Mouse (Mus musculus) liver, embryonic 16.5 days (tissue): ENCODE measurements around the gene RPS10-NUDT3. TPM values are rescaled to one million over a fixed set of nuclear protein-coding genes. Genes with fewer than 3 reads are reported as not detected.

Experiments used
- ATAC-seq: fragments of 200-750 bp; cut with Nextera tagmentation; 2 replicates; pipeline ENCODE4 v1.8.0; 2017; ENCODE audit warnings: low read depth, mild to moderate bottlenecking, moderate number of reproducible peaks, moderate library complexity
- H3K27ac ChIP-seq: fragments of 300-500 bp; sonication (generic); 2 replicates; pipeline ENCODE4 v1.5.1; 2014; ENCODE audit warnings: mild to moderate bottlenecking, low read length
- H3K27me3 ChIP-seq: fragments of 300-500 bp; sonication (generic); 2 replicates; pipeline ENCODE4 v1.6.1; 2014; ENCODE audit warnings: low read depth, low read length, mixed read lengths; ENCODE audit not compliant: control insufficient read depth, insufficient read depth
- H3K36me3 ChIP-seq: fragments of 300-500 bp; sonication (generic); 2 replicates; pipeline ENCODE4 v1.6.1; 2014; ENCODE audit warnings: mild to moderate bottlenecking; ENCODE audit not compliant: control insufficient read depth, insufficient read depth
- H3K4me1 ChIP-seq: fragments of 300-500 bp; sonication (generic); 2 replicates; pipeline ENCODE4 v1.6.1; 2014; ENCODE audit warnings: low read depth, low read length, mixed read lengths; ENCODE audit not compliant: control insufficient read depth
- H3K4me2 ChIP-seq: fragments of 300-500 bp; sonication (generic); 2 replicates; pipeline ENCODE4 v1.6.1; 2014; ENCODE audit warnings: low read depth, low read length, mixed read lengths
- H3K4me3 ChIP-seq: fragments of 300-500 bp; sonication (generic); 2 replicates; pipeline ENCODE4 v1.5.1; 2014; ENCODE audit warnings: low read depth, mild to moderate bottlenecking, low read length
- H3K9ac ChIP-seq: fragments of 300-500 bp; sonication (generic); 2 replicates; pipeline ENCODE4 v1.6.1; 2014; ENCODE audit warnings: low read depth, low read length
- H3K9me3 ChIP-seq: fragments of 300-500 bp; sonication (generic); replicated peaks from 2 replicates; pipeline ENCODE4 v1.6.1; 2016; ENCODE audit warnings: low read length; ENCODE audit not compliant: control insufficient read depth
- WGBS: fragments of 180-500 bp; shearing (Covaris S2); extraction: QIAGEN DNeasy Blood & Tissue Kit; methylation state at CpG from one replicate; pipeline ENCODE4 v1.1.7; 2014; ENCODE audit not compliant: insufficient replicate concordance; 5-methylcytosine and 5-hydroxymethylcytosine counted together
- polyA plus RNA-seq: library from polyadenylated mRNA; unstranded; fragments of >200 nt; fragmentation: Nextera tagmentation; extraction: Ambion mirVana; gene quantifications from 2 replicates; pipeline ENCODE4 v1.2.1, GENCODE M21; 2015

The RPS10-NUDT3 gene
- polyA plus RNA-seq, 1 experiment from 2014 or later, result not detected

DNA sequence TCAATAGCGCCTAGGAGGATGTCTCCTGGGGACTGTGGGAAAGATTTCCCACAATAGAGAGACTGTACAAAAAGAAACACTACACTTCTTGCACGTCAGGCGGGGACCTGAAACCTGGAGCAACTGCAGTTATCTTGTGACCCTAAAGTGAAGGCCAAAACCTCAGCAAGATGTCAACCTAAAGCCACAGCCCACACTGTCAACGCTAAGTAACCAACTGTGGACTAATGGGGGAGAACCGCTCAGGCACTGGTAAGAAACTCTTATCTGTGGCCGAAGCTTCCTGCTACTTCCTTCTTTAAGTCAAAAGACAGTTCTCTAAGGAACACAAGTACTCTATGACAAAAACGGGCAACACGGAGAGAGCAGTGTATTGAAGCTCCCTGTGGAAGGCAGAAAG is 46.8 kb downstream of the RPS10-NUDT3 start:
- H3K36me3 ChIP-seq, result peaks cover 7% of the 10 kb centered on the region; the same call in 1 of the 2 replicates
- H3K4me2 ChIP-seq, result no peak overlapping the region
- 14% methylated on average over 8 of the region's 8 CpGs for WGBS
- no peaks in the 10 kb centered on the region for H3K27me3 ChIP-seq
- H3K9ac ChIP-seq, result no peak overlapping the region
- no peak for ATAC-seq
- no peak overlapping the region for H3K27ac ChIP-seq
- no peaks in the 10 kb centered on the region for H3K9me3 ChIP-seq
- H3K4me3 ChIP-seq, result no peak overlapping the region
- peaks cover 26% of the 10 kb centered on the region for H3K4me1 ChIP-seq

DNA sequence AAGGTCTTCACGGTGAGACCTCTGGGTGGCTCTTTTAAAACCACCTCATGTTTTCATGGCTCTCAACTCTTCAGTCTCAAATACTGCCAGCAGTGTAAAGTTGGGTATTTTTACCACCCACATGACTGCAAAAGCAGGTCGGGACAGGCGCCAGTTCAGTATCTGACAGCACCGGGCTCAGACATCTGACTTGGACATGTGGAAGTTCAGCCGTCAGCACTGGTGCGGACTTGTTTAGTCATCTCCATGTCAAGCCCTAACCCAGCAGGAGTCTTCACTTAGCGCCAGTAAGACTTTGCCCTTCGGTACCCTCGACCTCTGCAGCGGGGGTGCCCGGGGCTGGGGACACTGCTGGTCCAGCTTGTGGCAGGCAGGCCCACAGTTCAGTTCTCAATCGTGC is 47.8 kb downstream of the RPS10-NUDT3 start:
- no peaks in the 10 kb centered on the region for H3K27me3 ChIP-seq
- H3K27ac ChIP-seq, result no peak overlapping the region
- WGBS, result 58% methylated on average over 12 of the region's 12 CpGs
- H3K9ac ChIP-seq, result no peak overlapping the region
- no peak for ATAC-seq
- H3K36me3 ChIP-seq, result peaks cover 4% of the 10 kb centered on the region; the same call in 1 of the 2 replicates
- no peak overlapping the region for H3K4me3 ChIP-seq
- H3K9me3 ChIP-seq, result no peaks in the 10 kb centered on the region
- H3K4me2 ChIP-seq, result no peak overlapping the region
- peaks cover 27% of the 10 kb centered on the region for H3K4me1 ChIP-seq

DNA sequence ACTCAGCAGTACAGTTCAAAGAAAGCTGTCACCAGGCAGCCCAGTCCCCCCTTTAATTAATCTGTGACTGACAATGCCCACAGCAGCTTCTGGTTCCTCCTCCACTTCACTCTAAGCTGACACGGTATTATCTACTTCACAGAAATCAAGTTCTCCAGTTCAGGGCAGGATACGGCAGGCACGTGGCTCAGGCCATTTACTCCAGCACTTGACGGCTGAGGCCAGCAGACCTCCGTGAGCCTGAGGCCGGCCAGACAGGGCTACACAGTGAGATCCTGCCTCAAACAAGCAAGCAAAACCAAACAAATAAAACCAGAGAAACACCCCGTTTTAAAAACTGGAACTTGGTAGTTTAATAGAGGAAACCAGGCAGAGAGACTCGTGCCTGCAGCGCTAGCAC is 48.4 kb downstream of the RPS10-NUDT3 start:
- H3K27ac ChIP-seq, result no peak overlapping the region
- no peak overlapping the region for H3K4me2 ChIP-seq
- 36% methylated on average over 9 of the region's 9 CpGs for WGBS

DNA sequence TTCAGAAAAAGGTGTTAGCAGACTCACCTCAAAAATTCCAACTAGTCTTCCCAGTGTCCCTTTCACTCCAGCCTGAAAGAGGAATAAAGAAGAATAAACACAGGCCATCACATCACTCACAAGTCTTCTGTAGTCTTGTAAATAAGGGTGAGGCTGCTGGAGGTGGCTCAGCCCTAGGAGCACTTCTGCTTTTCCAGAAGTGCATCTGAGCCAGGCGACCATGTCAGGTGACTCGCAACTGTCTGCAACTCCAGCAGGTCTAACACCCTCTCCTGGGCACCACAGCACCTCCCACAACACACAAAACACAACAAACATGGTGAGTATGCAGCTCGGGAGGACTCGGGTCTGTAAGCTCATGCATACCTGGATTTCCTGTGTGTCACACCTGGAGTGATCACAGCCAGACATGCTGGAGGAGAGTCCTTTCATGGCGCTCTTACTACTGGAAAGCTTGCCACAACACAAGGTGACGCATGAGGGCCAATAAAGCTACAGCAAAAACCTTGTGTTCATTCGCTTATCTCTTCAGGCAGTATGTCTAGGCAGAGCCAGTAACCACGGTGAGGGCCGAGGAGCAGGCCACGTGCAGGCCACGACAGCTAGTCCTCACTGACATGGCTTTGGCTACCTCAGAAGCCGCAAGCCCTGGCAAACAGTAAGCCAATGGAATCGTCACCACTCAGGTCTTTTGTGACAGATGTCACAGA is 51.7 kb downstream of the RPS10-NUDT3 start:
- Histone ChIP-seq H3K4me2 (no peak overlapping the region), H3K27me3 (no peaks in the 10 kb centered on the region), H3K9ac (no peak overlapping the region), H3K9me3 (no peaks in the 10 kb centered on the region), H3K4me3 (no peak overlapping the region), H3K4me1 (peaks cover 31% of the 10 kb centered on the region), H3K27ac (no peak overlapping the region), H3K36me3 (peaks cover 10% of the 10 kb centered on the region)
- ATAC-seq, result peak; percentile 63
- 38% methylated on average over 13 of the region's 13 CpGs for WGBS

More for the DNA sequence above, 48.4 kb downstream of the RPS10-NUDT3 start:
- peaks cover 4% of the 10 kb centered on the region; the same call in 1 of the 2 replicates for H3K36me3 ChIP-seq
- no peak overlapping the region for H3K9ac ChIP-seq
- no peaks in the 10 kb centered on the region for H3K27me3 ChIP-seq
- ATAC-seq, result no peak
- H3K4me1 ChIP-seq, result peaks cover 27% of the 10 kb centered on the region
- H3K4me3 ChIP-seq, result no peak overlapping the region
- no peaks in the 10 kb centered on the region for H3K9me3 ChIP-seq

DNA sequence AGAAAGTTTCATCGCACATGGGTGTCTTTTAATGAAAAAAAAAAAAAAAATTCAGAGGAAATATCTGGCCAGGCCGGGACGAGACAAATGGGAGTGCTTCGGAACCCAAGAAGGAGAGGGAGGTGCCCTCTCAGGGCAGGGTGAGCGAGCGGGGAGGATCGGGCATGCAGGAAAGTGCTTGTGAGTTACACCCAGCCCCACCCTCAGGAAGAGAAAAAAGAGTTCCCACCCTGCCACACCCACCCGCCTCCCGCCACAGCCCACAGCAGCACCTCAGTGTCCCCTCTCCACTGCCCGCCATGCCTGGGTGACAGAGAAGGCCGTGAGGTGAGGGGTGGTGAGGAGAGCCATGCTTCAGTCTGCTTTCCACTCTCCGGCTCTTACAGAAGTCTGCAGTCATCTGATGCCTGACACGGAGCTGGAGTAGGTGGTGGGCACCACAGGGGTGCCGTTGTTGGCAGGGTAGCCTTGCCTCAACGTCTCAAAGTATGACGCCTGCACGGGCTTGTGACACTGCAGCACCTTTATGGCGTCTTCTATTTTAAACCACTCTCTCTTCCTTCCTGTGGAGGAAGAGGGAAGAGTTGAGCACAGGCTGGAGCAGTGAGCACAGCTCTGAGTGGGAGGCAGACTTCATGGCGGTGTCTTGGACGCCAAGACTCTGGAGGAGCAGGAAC is 54.5 kb downstream of the RPS10-NUDT3 start:
- 43% methylated on average over 20 of the region's 20 CpGs for WGBS
- Histone ChIP-seq H3K4me3 (no peak overlapping the region), H3K27ac (no peak overlapping the region), H3K9me3 (no peaks in the 10 kb centered on the region), H3K27me3 (no peaks in the 10 kb centered on the region), H3K9ac (no peak overlapping the region), H3K4me1 (peaks cover 18% of the 10 kb centered on the region), H3K36me3 (peaks cover 8% of the 10 kb centered on the region), H3K4me2 (peak overlapping the region; percentile 6; the same call in 1 of the 2 replicates)
- no peak for ATAC-seq

DNA sequence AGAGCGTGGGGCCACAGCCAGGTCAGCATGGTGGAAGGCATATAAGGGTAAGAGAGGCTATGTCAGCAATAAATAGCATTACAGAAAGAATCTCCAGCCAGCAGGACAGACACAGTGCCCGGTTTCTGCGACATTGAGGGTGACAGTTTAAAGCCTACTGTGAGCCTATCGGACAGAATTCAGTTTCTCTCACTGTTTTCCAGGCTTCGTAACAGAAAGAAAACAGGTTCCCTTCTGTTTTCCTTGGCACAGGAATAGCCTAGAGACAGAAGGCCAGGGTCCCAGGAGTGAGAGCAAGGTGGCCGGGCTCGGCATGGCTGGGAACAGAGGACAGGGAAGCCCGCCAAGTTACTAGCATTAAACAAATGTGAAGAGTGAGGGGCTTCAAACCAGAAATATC is 55.2 kb downstream of the RPS10-NUDT3 start:
- H3K9ac ChIP-seq, result no peak overlapping the region

DNA sequence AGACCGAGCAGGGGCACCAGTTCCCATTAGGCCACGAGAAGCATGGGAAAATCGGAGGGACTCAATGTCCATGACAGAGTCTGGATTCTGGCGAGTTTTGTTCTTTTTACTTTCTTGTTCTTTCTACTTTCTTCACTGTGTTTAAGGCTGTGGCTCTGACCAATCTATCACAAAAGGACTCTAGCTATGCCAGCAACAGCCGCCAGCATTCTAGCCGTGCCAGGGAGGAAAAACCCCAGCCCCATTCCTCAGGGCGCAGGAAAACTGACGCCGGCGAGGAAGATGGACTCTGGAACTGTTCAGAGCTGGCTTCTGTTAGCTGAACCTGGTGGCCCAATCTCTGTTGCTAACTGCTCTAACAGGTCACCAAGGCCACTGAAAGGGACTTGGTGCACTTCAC is 56.5 kb downstream of the RPS10-NUDT3 start:
- no peak for ATAC-seq
- Histone ChIP-seq H3K36me3 (peaks cover 5% of the 10 kb centered on the region; the same call in 1 of the 2 replicates), H3K9ac (no peak overlapping the region), H3K4me3 (no peak overlapping the region), H3K9me3 (no peaks in the 10 kb centered on the region), H3K4me2 (no peak overlapping the region), H3K4me1 (peaks cover 24% of the 10 kb centered on the region), H3K27ac (no peak overlapping the region), H3K27me3 (no peaks in the 10 kb centered on the region)
- 83% methylated on average over 10 of the region's 10 CpGs for WGBS

More for the DNA sequence above, 55.2 kb downstream of the RPS10-NUDT3 start:
- no peak overlapping the region for H3K4me3 ChIP-seq
- peaks cover 22% of the 10 kb centered on the region for H3K4me1 ChIP-seq
- no peak for ATAC-seq
- H3K27me3 ChIP-seq, result no peaks in the 10 kb centered on the region
- H3K9me3 ChIP-seq, result no peaks in the 10 kb centered on the region
- peaks cover 5% of the 10 kb centered on the region; the same call in 1 of the 2 replicates for H3K36me3 ChIP-seq
- no peak overlapping the region for H3K4me2 ChIP-seq
- no peak overlapping the region for H3K27ac ChIP-seq
- 80% methylated on average over 8 of the region's 8 CpGs for WGBS

DNA sequence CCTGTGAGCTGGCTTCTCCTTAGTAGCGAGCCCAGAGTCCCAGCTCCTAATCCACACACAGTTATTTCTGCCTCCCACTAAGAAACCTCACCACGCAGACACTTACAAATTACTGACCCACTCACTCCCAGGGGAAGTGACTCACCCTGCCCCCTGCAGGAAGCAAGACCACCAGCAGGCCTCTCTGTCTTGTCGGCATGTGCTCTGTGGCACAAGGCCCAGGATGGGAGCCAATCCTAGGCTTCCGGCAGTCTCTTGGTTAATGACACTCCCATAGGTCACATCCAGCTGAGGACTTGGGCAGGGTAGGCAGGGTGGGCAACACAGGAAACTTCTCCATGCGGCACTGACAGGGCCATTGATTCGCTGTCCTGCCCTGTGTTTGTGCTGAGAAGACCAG is 57.6 kb downstream of the RPS10-NUDT3 start:
- no peak for ATAC-seq
- Histone ChIP-seq H3K4me1 (peaks cover 21% of the 10 kb centered on the region), H3K4me3 (no peak overlapping the region), H3K9me3 (no peaks in the 10 kb centered on the region), H3K27me3 (no peaks in the 10 kb centered on the region), H3K9ac (no peak overlapping the region), H3K4me2 (no peak overlapping the region), H3K27ac (no peak overlapping the region), H3K36me3 (peaks cover 5% of the 10 kb centered on the region; the same call in 1 of the 2 replicates)
- WGBS, result 59% methylated on average over 6 of the region's 6 CpGs

DNA sequence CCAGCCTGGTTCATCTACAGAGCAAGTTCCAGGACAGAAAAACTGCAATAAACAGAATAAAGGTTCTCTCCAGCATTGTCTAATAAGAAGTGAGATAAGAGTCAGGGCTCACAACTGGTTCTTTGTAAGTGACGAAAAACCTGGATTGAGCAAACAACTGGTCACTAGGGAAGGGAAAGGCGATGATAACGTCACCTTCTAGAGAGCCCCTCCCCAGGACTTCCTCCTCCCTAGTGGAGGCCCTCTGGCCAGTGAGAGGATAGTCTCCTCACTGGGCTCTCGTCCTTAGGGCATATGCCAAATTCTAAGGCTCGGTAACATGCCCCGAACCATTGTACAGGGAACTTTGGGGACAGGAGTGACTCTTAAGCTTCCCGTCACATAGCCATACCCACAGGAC is 59.0 kb downstream of the RPS10-NUDT3 start:
- no peak for ATAC-seq

More for the DNA sequence above, 59.0 kb downstream of the RPS10-NUDT3 start:
- Histone ChIP-seq H3K36me3 (peaks cover 5% of the 10 kb centered on the region; the same call in 1 of the 2 replicates), H3K9ac (no peak overlapping the region), H3K27ac (no peak overlapping the region), H3K4me1 (peaks cover 21% of the 10 kb centered on the region), H3K4me3 (no peak overlapping the region), H3K9me3 (no peaks in the 10 kb centered on the region), H3K4me2 (no peak overlapping the region), H3K27me3 (no peaks in the 10 kb centered on the region)
- WGBS, result 69% methylated on average over 7 of the region's 7 CpGs
